Mouse (Mus musculus) MEL (cell line): ENCODE results near the gene Hist1h2aa. TPM values are rescaled to one million over a fixed set of nuclear protein-coding genes. Genes with fewer than 3 reads are reported as not detected.

Source experiments
- DNase-seq: peaks from one replicate; pipeline ENCODE4 v3.0.0; 2011; ENCODE audit warnings: low read depth, low spot score
- H3K27ac ChIP-seq: 2 replicates; pipeline ENCODE4 v1.5.1; 2012; ENCODE audit warnings: low read depth, mild to moderate bottlenecking, control low read depth, low read length, moderate library complexity; ENCODE audit not compliant: control insufficient read depth
- H3K27me3 ChIP-seq, 2 experiments: fragments of 150-350 bp in 1 of 2; sonication (generic) in 1 of 2; 2 replicates each; pipeline ENCODE4 v1.6.1; 2012; ENCODE audit warnings: low read length in 2 of 2, mild to moderate bottlenecking in 2 of 2, improper control_type of control experiment in 1 of 2, moderate library complexity in 1 of 2; ENCODE audit not compliant: insufficient read depth in 2 of 2, control insufficient read depth in 1 of 2
- H3K36me3 ChIP-seq, 2 experiments: 2 replicates each; pipeline ENCODE4 v1.6.1; 2012 to 2014; ENCODE audit warnings: low read length in 2 of 2, improper control_type of control experiment in 1 of 2, inconsistent platforms in 1 of 2, mild to moderate bottlenecking in 1 of 2; ENCODE audit not compliant: insufficient read depth in 2 of 2, control insufficient read depth in 1 of 2
- H3K4me1 ChIP-seq, 2 experiments: fragments of 150-350 bp in 1 of 2; sonication (generic) in 1 of 2; 2 replicates each; pipeline ENCODE4 v1.6.1; 2012; ENCODE audit warnings: low read length in 2 of 2, improper control_type of control experiment in 1 of 2, mild to moderate bottlenecking in 1 of 2; ENCODE audit not compliant: insufficient read depth in 2 of 2, control insufficient read depth in 1 of 2
- H3K4me3 ChIP-seq, 2 experiments: fragments of 150-350 bp in 1 of 2; sonication (generic) in 1 of 2; 2 replicates each; pipeline ENCODE4 v1.5.1; 2012; ENCODE audit warnings: low read depth in 2 of 2, low read length in 2 of 2, mild to moderate bottlenecking in 2 of 2, moderate library complexity in 2 of 2, control low read depth in 1 of 2, improper control_type of control experiment in 1 of 2; ENCODE audit not compliant: control insufficient read depth in 1 of 2, insufficient read depth in 1 of 2
- H3K79me2 ChIP-seq: 2 replicates; pipeline ENCODE4 v1.6.1; 2012; ENCODE audit warnings: mild to moderate bottlenecking, low read length, moderate library complexity; ENCODE audit not compliant: control insufficient read depth, poor library complexity, insufficient read depth
- H3K9ac ChIP-seq: 2 replicates; pipeline ENCODE4 v1.6.1; 2012; ENCODE audit warnings: low read depth, mild to moderate bottlenecking, control low read depth, low read length, moderate library complexity; ENCODE audit not compliant: control insufficient read depth, poor library complexity, severe bottlenecking
- H3K9me3 ChIP-seq: fragments of 150-350 bp; sonication (generic); replicated peaks from 2 replicates; pipeline ENCODE4 v1.6.1; 2012; ENCODE audit warnings: mild to moderate bottlenecking, low read length, improper control_type of control experiment, moderate library complexity; ENCODE audit not compliant: insufficient read depth
- CHD2 ChIP-seq: IDR thresholded peaks from 2 replicates; pipeline ENCODE4 v1.6.1; 2011; ENCODE audit warnings: low read length, improper control_type of control experiment
- CTCF ChIP-seq, 3 experiments: IDR thresholded peaks in 2 of 3; conservative IDR thresholded peaks in 1 of 3; 2 replicates each; pipeline ENCODE4 v1.5.1; 2011 to 2012; ENCODE audit warnings: low read length in 3 of 3, low read depth in 2 of 3, mild to moderate bottlenecking in 2 of 3, improper control_type of control experiment in 1 of 3, inconsistent platforms in 1 of 3, mixed read lengths in 1 of 3, moderate library complexity in 1 of 3; ENCODE audit not compliant: control insufficient read depth in 1 of 3, insufficient read depth in 1 of 3, poor library complexity in 1 of 3, severe bottlenecking in 1 of 3
- ETS1 ChIP-seq: IDR thresholded peaks from 2 replicates; pipeline ENCODE4 v1.6.1; 2012; ENCODE audit warnings: low read depth, mild to moderate bottlenecking, inconsistent platforms, low read length, improper control_type of control experiment, moderate library complexity
- GATA1 ChIP-seq: IDR thresholded peaks from 2 replicates; pipeline ENCODE4 v1.6.1; 2011; ENCODE audit warnings: low read depth, low read length, improper control_type of control experiment
- HCFC1 ChIP-seq: IDR thresholded peaks from 2 replicates; pipeline ENCODE4 v1.6.1; 2012; ENCODE audit warnings: low read depth, mild to moderate bottlenecking, inconsistent platforms, low read length, improper control_type of control experiment, moderate library complexity
- MAFK ChIP-seq: IDR thresholded peaks from 2 replicates; pipeline ENCODE4 v1.6.1; 2011; ENCODE audit warnings: low read depth, mild to moderate bottlenecking, low read length, improper control_type of control experiment, borderline replicate concordance
- MAX ChIP-seq: IDR thresholded peaks from 2 replicates; pipeline ENCODE4 v1.6.1; 2011; ENCODE audit warnings: low read length, improper control_type of control experiment
- MAZ ChIP-seq: IDR thresholded peaks from 2 replicates; pipeline ENCODE4 v1.6.1; 2012; ENCODE audit warnings: low read depth, mild to moderate bottlenecking, inconsistent platforms, low read length, improper control_type of control experiment
- MYB ChIP-seq: IDR thresholded peaks from 2 replicates; pipeline ENCODE4 v1.6.1; 2011; ENCODE audit warnings: mild to moderate bottlenecking, low read depth, low read length, improper control_type of control experiment
- NRF1 ChIP-seq: IDR thresholded peaks from 2 replicates; pipeline ENCODE4 v1.6.1; 2014; ENCODE audit warnings: low read depth, mild to moderate bottlenecking, inconsistent platforms, low read length, improper control_type of control experiment, moderate library complexity; ENCODE audit not compliant: poor library complexity, insufficient read depth, severe bottlenecking
- RAD21 ChIP-seq: IDR thresholded peaks from 2 replicates; pipeline ENCODE4 v1.6.1; 2011; ENCODE audit warnings: mild to moderate bottlenecking, low read depth, low read length, improper control_type of control experiment
- RCOR1 ChIP-seq: IDR thresholded peaks from 2 replicates; pipeline ENCODE4 v1.6.1; 2012; ENCODE audit warnings: low read depth, mild to moderate bottlenecking, inconsistent platforms, low read length, improper control_type of control experiment
- SIN3A ChIP-seq: IDR thresholded peaks from 2 replicates; pipeline ENCODE4 v1.6.1; 2012; ENCODE audit warnings: low read length, improper control_type of control experiment, inconsistent platforms
- SMC3 ChIP-seq: IDR thresholded peaks from 2 replicates; pipeline ENCODE4 v1.6.1; 2011; ENCODE audit warnings: low read depth, low read length, improper control_type of control experiment
- TAL1 ChIP-seq: IDR thresholded peaks from 2 replicates; pipeline ENCODE4 v1.6.1; 2012; ENCODE audit warnings: mild to moderate bottlenecking, inconsistent platforms, low read length, moderate library complexity, mixed read lengths
- USF1 ChIP-seq: IDR thresholded peaks from 2 replicates; pipeline ENCODE4 v1.6.1; 2014; ENCODE audit warnings: low read depth, mild to moderate bottlenecking, inconsistent platforms, low read length, improper control_type of control experiment, moderate library complexity
- ZC3H11A ChIP-seq: IDR thresholded peaks from 2 replicates; pipeline ENCODE4 v1.6.1; 2012; ENCODE audit warnings: low read depth, mild to moderate bottlenecking, inconsistent platforms, low read length, improper control_type of control experiment
- ZMIZ1 ChIP-seq: IDR thresholded peaks from 2 replicates; pipeline ENCODE4 v1.6.1; 2012; ENCODE audit warnings: low read depth, mild to moderate bottlenecking, inconsistent platforms, low read length, improper control_type of control experiment, moderate library complexity
- ZNF384 ChIP-seq: IDR thresholded peaks from 2 replicates; pipeline ENCODE4 v1.6.1; 2012; ENCODE audit warnings: low read depth, mild to moderate bottlenecking, inconsistent platforms, low read length, improper control_type of control experiment
- polyA plus RNA-seq, 2 experiments: library from polyadenylated mRNA; stranded (reverse) in 1 of 2; unstranded in 1 of 2; fragments of >175 nt in 1 of 2; fragments of >200 nt in 1 of 2; gene quantifications; 2 replicates each; pipeline versions ENCODE4 v1.2.1 to v1.2.4; 2012; ENCODE audit warnings: low replicate concordance in 2 of 2, low read depth in 1 of 2; ENCODE audit not compliant: insufficient read length in 2 of 2, insufficient read depth in 1 of 2, missing spikeins in 1 of 2
- total RNA-seq: library from RNA; depleted of rRNA; stranded (reverse); fragments of 300-350 nt; gene quantifications from 2 replicates; pipeline ENCODE4 v1.2.3, GENCODE M21; 2012

The Hist1h2aa gene
- total and polyA plus RNA-seq, 3 experiments = 1.6 TPM; not detected in 2

DNA sequence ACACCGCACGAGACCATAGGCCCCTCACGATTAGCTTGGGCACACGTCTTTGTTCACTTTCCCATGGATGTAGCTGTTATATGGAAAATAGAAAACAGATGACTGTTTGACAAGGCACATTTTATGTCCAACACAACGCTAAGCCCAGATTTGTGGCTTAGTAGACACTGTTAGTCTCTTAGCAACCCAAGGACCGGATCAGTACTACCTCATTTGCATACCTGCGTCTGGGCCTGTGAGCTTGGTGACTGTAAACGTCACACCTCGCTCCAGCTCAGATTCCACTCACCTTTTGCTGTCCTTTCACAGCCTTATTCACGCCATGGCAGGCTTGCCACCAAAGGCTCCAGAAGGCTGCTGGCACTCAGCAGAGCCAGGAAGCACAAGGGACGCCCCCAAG lies 3.4 kb upstream of the Hist1h2aa start:
- Histone ChIP-seq H3K36me3 (no peaks in the 10 kb centered on the region), H3K27me3 (peaks cover 0 to 7% of the 10 kb centered on the region in 2 experiments; a peak in 3 of 4 replicates), H3K9ac (no peak overlapping the region), H3K9me3 (no peaks in the 10 kb centered on the region), H3K79me2 (no peaks in the 10 kb centered on the region), H3K27ac (no peak overlapping the region), H3K4me1 (no peaks in the 10 kb centered on the region), H3K4me3 (no peak overlapping the region)
- TF ChIP-seq MAX = no peak
- TF ChIP-seq USF1 = no peak
- TF ChIP-seq MAFK = no peak
- no peak for TF ChIP-seq ZMIZ1
- no peak for DNase-seq

- H3K27ac ChIP-seq = no peak within 1 kb of the TSS
- DNase-seq = peak; percentile 62
- no peaks in the 10 kb centered on the region for H3K79me2 ChIP-seq
- H3K27me3 ChIP-seq = peaks cover 0 to 14% of the 10 kb centered on the region in 2 experiments
- TF ChIP-seq ZMIZ1 (no peak), ETS1 (no peak), MAZ (no peak), CTCF (IDR thresholded peaks at IDR 0.05 in 2 of 3, conservative IDR thresholded peaks at IDR 0.05 in 1 of 3; ENCODE audit: control insufficient read depth in 1 of 3, insufficient read depth in 1 of 3, low read depth in 2 of 3, low read length in 3 of 3, poor library complexity in 1 of 3, severe bottlenecking in 1 of 3) (no peak), CHD2 (no peak), ZNF384 (no peak), HCFC1 (no peak), MYB (no peak), MAX (no peak), SMC3 (no peak), SIN3A (no peak), RAD21 (no peak), ZC3H11A (no peak), TAL1 (no peak), GATA1 (no peak), NRF1 (no peak), RCOR1 (no peak)
- no peak within 1 kb of the TSS for H3K9ac ChIP-seq
- H3K4me3 ChIP-seq = no peak within 1 kb of the TSS
- H3K36me3 ChIP-seq = no peaks in the 10 kb centered on the region
- no peaks in the 10 kb centered on the region for H3K9me3 ChIP-seq
- H3K4me1 ChIP-seq = no peaks in the 10 kb centered on the region
Measured at GRCm38 (mm10) chr13:23933421-23934210, 646 bp upstream of the Hist1h2aa start, which contains the start of gene Hist1h2ba. Hist1h2ba (minus strand) TSS chr13:23934156.
